Mouse (Mus musculus) forebrain, embryonic 15.5 days (tissue): ENCODE measurements around the gene Jtb. TPM values are rescaled to one million over a fixed set of nuclear protein-coding genes. Genes with fewer than 3 reads are reported as not detected.

ENCODE experiments used
- ATAC-seq: fragments of 200-750 bp; cut with Nextera tagmentation; replicated peaks from 2 replicates; pipeline ENCODE4 v1.8.0; 2017; ENCODE audit warnings: mild to moderate bottlenecking, moderate TSS enrichment, moderate library complexity
- H3K27ac ChIP-seq: fragments of 300-500 bp; sonication (generic); replicated peaks from 2 replicates; pipeline ENCODE4 v1.5.1; 2015; ENCODE audit warnings: mild to moderate bottlenecking, inconsistent platforms
- H3K27me3 ChIP-seq: fragments of 300-500 bp; sonication (generic); 2 replicates; pipeline ENCODE4 v1.6.1; 2015; ENCODE audit warnings: inconsistent platforms
- H3K36me3 ChIP-seq: fragments of 300-500 bp; sonication (generic); 2 replicates; pipeline ENCODE4 v1.6.1; 2015; ENCODE audit warnings: mild to moderate bottlenecking, inconsistent platforms
- H3K4me1 ChIP-seq: fragments of 300-500 bp; sonication (generic); 2 replicates; pipeline ENCODE4 v1.6.1; 2015; ENCODE audit warnings: inconsistent platforms
- H3K4me2 ChIP-seq: fragments of 300-500 bp; sonication (generic); replicated peaks from 2 replicates; pipeline ENCODE4 v1.6.1; 2015; ENCODE audit warnings: mild to moderate bottlenecking, inconsistent platforms
- H3K4me3 ChIP-seq: fragments of 300-500 bp; sonication (generic); 2 replicates; pipeline ENCODE4 v1.5.1; 2015; ENCODE audit warnings: mild to moderate bottlenecking, inconsistent platforms
- H3K9ac ChIP-seq: fragments of 300-500 bp; sonication (generic); replicated peaks from 2 replicates; pipeline ENCODE4 v1.6.1; 2015; ENCODE audit warnings: mild to moderate bottlenecking, inconsistent platforms
- H3K9me3 ChIP-seq: fragments of 300-500 bp; sonication (generic); 2 replicates; pipeline ENCODE4 v1.6.1; 2016; ENCODE audit warnings: inconsistent platforms
- WGBS: fragments of 180-500 bp; shearing (Covaris S2); methylation state at CpG from one replicate; pipeline ENCODE4 v1.1.7; 2015; ENCODE audit warnings: mixed read lengths; 5-methylcytosine and 5-hydroxymethylcytosine counted together
- polyA plus RNA-seq: library from polyadenylated mRNA; unstranded; fragments of >200 nt; fragmentation: Nextera tagmentation; extraction: Ambion mirVana; gene quantifications from 2 replicates; pipeline ENCODE4 v1.2.1, GENCODE M21; 2015

Gene Jtb
- polyA plus RNA-seq, 1 experiment from 2014 or later = 110 TPM

- ATAC-seq = no peak
- Histone ChIP-seq H3K4me3 (peak overlapping the region; percentile 68; the same call in 1 of the 2 replicates), H3K27ac (no peak overlapping the region), H3K36me3 (peaks cover 44% of the 10 kb centered on the region), H3K4me2 (peak overlapping the region; percentile 88), H3K9ac (peak overlapping the region; percentile 81; the same call in 1 of the 2 replicates), H3K4me1 (peaks cover 28% of the 10 kb centered on the region), H3K27me3 (no peaks in the 10 kb centered on the region), H3K9me3 (no peaks in the 10 kb centered on the region)
- WGBS = 86% methylated on average over 13 of the region's 13 CpGs
Measured at GRCm38 (mm10) chr3:90211475-90212398, 19.7 kb upstream of the Jtb start.

GRCm38 (mm10) chr3:90212723-90213122, 18.7 kb upstream of the Jtb start:
- H3K9ac ChIP-seq = peak overlapping the region; percentile 81
- H3K27ac ChIP-seq = no peak overlapping the region
- peaks cover 28% of the 10 kb centered on the region for H3K4me1 ChIP-seq
- WGBS = 11% methylated on average over 5 of the region's 5 CpGs
- no peaks in the 10 kb centered on the region for H3K27me3 ChIP-seq
- H3K4me2 ChIP-seq = peak overlapping the region; percentile 88
- peak overlapping the region; percentile 68 for H3K4me3 ChIP-seq
- no peak for ATAC-seq
- no peaks in the 10 kb centered on the region for H3K9me3 ChIP-seq
- H3K36me3 ChIP-seq = peaks cover 42% of the 10 kb centered on the region

GRCm38 (mm10) chr3:90213377-90213866, 18.0 kb upstream of the Jtb start, which contains the start of the genes Rps27 and Rab13:
TSS of gene Rps27 (minus strand) at chr3:90213651.
TSS of gene Rab13 (plus strand) at chr3:90213695.
- Histone ChIP-seq H3K36me3 (peaks cover 35% of the 10 kb centered on the region), H3K9me3 (no peaks in the 10 kb centered on the region), H3K9ac (peak within 1 kb of the TSS; percentile 81), H3K4me3 (peak within 1 kb of the TSS; percentile 68), H3K4me1 (peaks cover 28% of the 10 kb centered on the region), H3K27me3 (no peaks in the 10 kb centered on the region), H3K4me2 (peak within 1 kb of the TSS; percentile 88), H3K27ac (peak within 1 kb of the TSS; percentile 77)
- under 1% methylated on average over 42 of the region's 42 CpGs for WGBS
- ATAC-seq = peak; percentile 97

- no peaks in the 10 kb centered on the region for H3K9me3 ChIP-seq
- H3K36me3 ChIP-seq = peaks cover 28% of the 10 kb centered on the region
- no peaks in the 10 kb centered on the region for H3K27me3 ChIP-seq
- WGBS = 13% methylated on average over 12 of the region's 12 CpGs
- H3K4me3 ChIP-seq = peak overlapping the region; percentile 68
- H3K9ac ChIP-seq = peak overlapping the region; percentile 81
- H3K27ac ChIP-seq = peak overlapping the region; percentile 77
- ATAC-seq = peak; percentile 67
- peaks cover 28% of the 10 kb centered on the region for H3K4me1 ChIP-seq
- H3K4me2 ChIP-seq = peak overlapping the region; percentile 88
Measured at GRCm38 (mm10) chr3:90213956-90214684, 17.3 kb upstream of the Jtb start.

- H3K4me3 ChIP-seq = no peak overlapping the region
- ATAC-seq = no peak
- no peak overlapping the region for H3K4me2 ChIP-seq
- 44% methylated on average over 1 of the region's 1 CpGs for WGBS
- H3K9ac ChIP-seq = no peak overlapping the region
- H3K36me3 ChIP-seq = peaks cover 13% of the 10 kb centered on the region
- no peaks in the 10 kb centered on the region for H3K9me3 ChIP-seq
- H3K27me3 ChIP-seq = no peaks in the 10 kb centered on the region
- H3K4me1 ChIP-seq = peaks cover 35% of the 10 kb centered on the region
- no peak overlapping the region for H3K27ac ChIP-seq
Measured at GRCm38 (mm10) chr3:90215825-90216380, 15.5 kb upstream of the Jtb start.

GRCm38 (mm10) chr3:90220088-90220487, 11.3 kb upstream of the Jtb start:
- Histone ChIP-seq H3K27me3 (no peaks in the 10 kb centered on the region), H3K4me3 (peak overlapping the region; percentile 41), H3K9ac (peak overlapping the region; percentile 49), H3K4me1 (peaks cover 16% of the 10 kb centered on the region), H3K27ac (peak overlapping the region; percentile 63), H3K9me3 (no peaks in the 10 kb centered on the region), H3K36me3 (no peaks in the 10 kb centered on the region), H3K4me2 (peak overlapping the region; percentile 78)
- WGBS = 13% methylated on average over 6 of the region's 6 CpGs
- peak; percentile 60 for ATAC-seq

- WGBS = under 1% methylated on average over 20 of the region's 20 CpGs
- Histone ChIP-seq H3K4me3 (peak overlapping the region; percentile 41), H3K36me3 (no peaks in the 10 kb centered on the region), H3K27me3 (no peaks in the 10 kb centered on the region), H3K4me2 (peak overlapping the region; percentile 78), H3K9ac (peak overlapping the region; percentile 49), H3K9me3 (no peaks in the 10 kb centered on the region), H3K27ac (peak overlapping the region; percentile 63), H3K4me1 (peaks cover 16% of the 10 kb centered on the region)
- peak; percentile 83 for ATAC-seq
Measured at GRCm38 (mm10) chr3:90220531-90220951, 10.9 kb upstream of the Jtb start.

- peak overlapping the region; percentile 78 for H3K4me2 ChIP-seq
- H3K27ac ChIP-seq = no peak overlapping the region
- whole genome bisulfite sequencing = 20% methylated on average over 5 of the region's 5 CpGs
- H3K4me1 ChIP-seq = peaks cover 16% of the 10 kb centered on the region
- H3K9ac ChIP-seq = no peak overlapping the region
- H3K36me3 ChIP-seq = no peaks in the 10 kb centered on the region
- peak overlapping the region; percentile 41 for H3K4me3 ChIP-seq
- H3K27me3 ChIP-seq = no peaks in the 10 kb centered on the region
- no peaks in the 10 kb centered on the region for H3K9me3 ChIP-seq
- ATAC-seq = no peak
Measured at GRCm38 (mm10) chr3:90221123-90221522, 10.3 kb upstream of the Jtb start.

GRCm38 (mm10) chr3:90222455-90222854, 8.9 kb upstream of the Jtb start:
- Histone ChIP-seq H3K4me3 (no peak overlapping the region), H3K27ac (no peak overlapping the region), H3K27me3 (no peaks in the 10 kb centered on the region), H3K9me3 (no peaks in the 10 kb centered on the region), H3K4me1 (peaks cover 16% of the 10 kb centered on the region), H3K4me2 (no peak overlapping the region), H3K36me3 (no peaks in the 10 kb centered on the region), H3K9ac (no peak overlapping the region)
- 88% methylated on average over 4 of the region's 4 CpGs for WGBS
- ATAC-seq = no peak

- H3K9ac ChIP-seq = no peak overlapping the region
- H3K4me1 ChIP-seq = peaks cover 16% of the 10 kb centered on the region
- WGBS = 93% methylated on average over 3 of the region's 3 CpGs
- no peak overlapping the region for H3K27ac ChIP-seq
- H3K27me3 ChIP-seq = no peaks in the 10 kb centered on the region
- H3K4me2 ChIP-seq = no peak overlapping the region
- no peaks in the 10 kb centered on the region for H3K9me3 ChIP-seq
- no peaks in the 10 kb centered on the region for H3K36me3 ChIP-seq
- no peak for ATAC-seq
- no peak overlapping the region for H3K4me3 ChIP-seq
Measured at GRCm38 (mm10) chr3:90222941-90223340, 8.5 kb upstream of the Jtb start.

GRCm38 (mm10) chr3:90224331-90224730, 7.1 kb upstream of the Jtb start:
- no peak for ATAC-seq

More at GRCm38 (mm10) chr3:90224331-90224730, 7.1 kb upstream of the Jtb start:
- Histone ChIP-seq H3K9ac (no peak overlapping the region), H3K4me3 (no peak overlapping the region), H3K27ac (no peak overlapping the region), H3K27me3 (no peaks in the 10 kb centered on the region), H3K9me3 (no peaks in the 10 kb centered on the region), H3K36me3 (no peaks in the 10 kb centered on the region), H3K4me1 (peaks cover 16% of the 10 kb centered on the region), H3K4me2 (no peak overlapping the region)
- WGBS = 86% methylated on average over 10 of the region's 10 CpGs
